Mouse (Mus musculus) lung, adult 2 months (tissue): ENCODE measurements around the gene Samd13. TPM values are rescaled to one million over a fixed set of nuclear protein-coding genes. Genes with fewer than 3 reads are reported as not detected.

Experiments
- DNase-seq: peaks from one replicate; pipeline ENCODE4 v3.0.0; 2022
- H3K4me1 ChIP-seq: fragments of 200-500 bp; 2 replicates; pipeline ENCODE4 v1.6.1; 2011; ENCODE audit warnings: low read length; ENCODE audit not compliant: control insufficient read depth, insufficient read depth
- H3K4me3 ChIP-seq: fragments of 200-500 bp; replicated peaks from 2 replicates; pipeline ENCODE3; 2011; ENCODE audit warnings: low read depth, mild to moderate bottlenecking, control low read depth, low read length; ENCODE audit errors: extremely low read depth
- CTCF ChIP-seq: fragments of 200-500 bp; IDR thresholded peaks from 2 replicates; pipeline ENCODE4 v1.5.1; 2011; ENCODE audit warnings: mild to moderate bottlenecking, low read length, control low read depth; ENCODE audit not compliant: insufficient read depth
- POLR2A ChIP-seq: fragments of 200-500 bp; IDR thresholded peaks from 2 replicates; pipeline ENCODE4 v1.6.1; 2011; ENCODE audit warnings: low read depth, mild to moderate bottlenecking, control low read depth, low read length, borderline replicate concordance; ENCODE audit errors: extremely low read depth
- WGBS: fragments of 180-500 bp; shearing (Covaris S2); methylation state at CpG from one replicate; pipeline ENCODE4 v1.1.7; 2018; 5-methylcytosine and 5-hydroxymethylcytosine counted together
- polyA plus RNA-seq: library from polyadenylated mRNA; depleted of rRNA; stranded (reverse); fragments of >200 nt; gene quantifications from 2 replicates; pipeline ENCODE4 v1.2.3, GENCODE M21; 2012

Samd13 gene
- polyA plus RNA-seq, 1 experiment: 0.17 TPM

DNA sequence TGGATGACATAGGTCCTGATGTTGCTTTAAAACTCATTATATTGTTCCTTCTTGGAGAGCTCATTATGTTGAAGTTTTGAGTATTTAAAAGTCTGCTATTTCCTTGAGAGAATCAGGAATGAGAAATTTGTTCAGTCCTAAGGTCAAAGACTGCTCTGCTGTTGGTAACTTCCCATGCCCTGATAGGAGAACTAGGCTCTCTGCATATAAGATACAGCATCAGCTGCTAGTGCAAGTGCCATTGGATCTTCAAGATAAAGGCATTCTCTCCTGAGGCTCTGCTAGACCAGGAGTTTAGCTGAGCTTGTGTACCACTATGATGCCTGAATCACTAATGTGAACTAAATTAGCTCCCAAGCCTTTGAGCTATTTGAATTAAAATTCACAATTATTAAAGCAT is 67.4 kb downstream of the Samd13 start:
- H3K4me1 ChIP-seq: no peaks in the 10 kb centered on the region
- DNase-seq: no peak
- TF ChIP-seq CTCF (no peak), POLR2A (no peak)
- H3K4me3 ChIP-seq: no peak overlapping the region

DNA sequence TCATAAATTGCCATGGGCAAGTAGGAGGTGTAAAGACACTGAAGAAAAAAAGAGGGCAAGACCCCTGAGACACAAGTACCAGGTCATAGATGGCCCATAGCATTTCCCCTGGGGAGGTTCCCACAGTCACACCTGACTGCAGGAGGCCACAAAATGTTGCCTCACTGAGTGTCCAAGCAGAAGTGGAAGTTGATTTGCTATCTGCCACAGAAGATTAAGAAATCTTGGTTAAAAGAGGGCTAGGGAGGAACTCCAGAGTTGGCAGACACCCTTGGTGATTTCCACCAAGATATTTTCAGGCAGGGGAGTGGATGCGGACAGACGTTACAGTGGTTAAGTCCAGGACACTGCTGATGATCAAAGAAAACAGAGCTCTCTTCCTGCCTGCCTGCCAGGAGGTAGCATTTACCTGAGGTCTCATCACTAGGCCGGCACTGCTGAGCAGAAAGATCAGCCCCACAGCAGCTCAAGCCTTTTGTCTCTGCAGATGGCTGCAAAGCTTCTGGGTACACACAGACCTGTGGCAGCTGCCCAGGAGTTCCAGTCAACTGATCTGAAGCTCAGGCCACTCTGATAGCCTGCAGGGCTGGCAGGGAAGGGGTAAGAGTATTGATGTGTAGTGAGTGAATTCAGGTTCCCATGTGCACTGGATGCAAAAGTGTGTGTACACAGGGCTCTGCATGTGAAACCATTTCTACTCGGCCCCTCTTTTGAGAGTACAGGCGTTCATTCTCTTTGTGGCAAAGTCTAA is 68.7 kb downstream of the Samd13 start:
- Histone ChIP-seq H3K4me3 (no peak overlapping the region), H3K4me1 (no peaks in the 10 kb centered on the region)
- DNase-seq: no peak
- TF ChIP-seq POLR2A (no peak), CTCF (no peak)
- WGBS: 68% methylated on average over 5 of the region's 5 CpGs

DNA sequence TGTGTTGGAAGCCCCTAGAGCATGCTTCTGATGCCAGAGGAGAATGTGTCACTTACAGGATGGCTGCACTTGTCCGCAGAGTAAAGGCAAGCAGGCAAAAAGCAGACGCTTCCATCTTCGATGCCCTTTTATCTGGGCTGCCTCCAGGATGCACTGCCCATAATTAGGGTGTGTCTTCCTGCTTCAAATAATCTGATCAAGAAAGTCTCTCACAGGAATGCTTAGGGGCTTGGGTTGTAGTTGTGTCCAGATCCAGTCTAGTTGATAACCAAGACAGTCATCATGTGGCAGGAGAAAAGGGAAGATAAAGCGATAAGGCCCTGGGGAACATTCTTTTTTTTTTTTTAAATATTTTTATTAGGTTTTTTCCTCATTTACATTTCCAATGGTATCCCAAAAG is 69.9 kb downstream of the Samd13 start, which contains the start of gene Dnase2b:
TSS of gene Dnase2b (minus strand) at position 101 of the 400 bp plus-strand sequence.
- Histone ChIP-seq H3K4me1 (no peaks in the 10 kb centered on the region), H3K4me3 (no peak within 1 kb of the TSS)
- TF ChIP-seq POLR2A (no peak), CTCF (no peak)
- WGBS: 77% methylated on average over 4 of the region's 4 CpGs
- DNase-seq: no peak

DNA sequence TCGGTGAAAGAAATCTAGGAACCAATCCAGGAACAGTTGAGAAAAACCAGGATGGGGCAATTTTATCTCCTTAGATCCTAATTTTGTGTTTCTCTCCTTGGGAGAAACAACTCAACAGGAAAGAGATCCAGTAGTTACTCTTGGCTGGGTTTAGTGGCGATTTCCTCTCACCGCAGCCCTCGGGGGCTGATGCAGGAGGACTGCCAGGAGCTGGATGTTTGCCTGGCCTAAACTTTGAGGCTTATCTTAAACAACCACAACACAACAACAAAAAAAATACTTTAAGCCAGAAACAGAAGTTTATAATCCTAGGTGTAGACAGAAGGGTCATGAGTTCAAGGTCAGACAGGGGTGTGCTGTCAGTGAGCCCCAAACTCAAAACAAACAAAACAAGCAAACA is 73.6 kb downstream of the Samd13 start:
- Histone ChIP-seq H3K4me3 (no peak overlapping the region), H3K4me1 (no peaks in the 10 kb centered on the region)
- DNase-seq: no peak
- TF ChIP-seq POLR2A (no peak), CTCF (no peak)
- WGBS: 42% methylated on average over 4 of the region's 4 CpGs

DNA sequence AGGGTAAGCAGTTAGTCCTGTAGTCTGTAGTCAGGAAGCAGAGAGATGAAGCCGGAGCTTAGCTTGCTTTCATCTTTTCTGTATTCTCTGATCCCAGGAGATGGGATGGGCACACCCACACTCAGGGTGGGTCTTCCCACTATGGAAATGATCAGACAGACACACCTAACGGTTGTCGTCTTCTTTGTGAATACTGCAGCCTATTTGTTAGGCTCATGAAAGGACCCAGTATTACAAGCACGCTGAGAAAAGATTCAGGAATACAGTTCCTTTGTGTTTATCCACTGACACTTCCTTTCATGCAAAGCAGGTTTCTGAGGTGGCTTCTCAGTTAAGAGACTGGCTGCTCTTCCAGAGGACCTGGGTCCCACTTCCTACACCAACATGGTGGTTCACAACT is 74.1 kb downstream of the Samd13 start:
- TF ChIP-seq POLR2A: no peak
- no peak for TF ChIP-seq CTCF
- WGBS: 57% methylated on average over 4 of the region's 4 CpGs
- DNase-seq: no peak
- Histone ChIP-seq H3K4me3 (no peak overlapping the region), H3K4me1 (no peaks in the 10 kb centered on the region)

DNA sequence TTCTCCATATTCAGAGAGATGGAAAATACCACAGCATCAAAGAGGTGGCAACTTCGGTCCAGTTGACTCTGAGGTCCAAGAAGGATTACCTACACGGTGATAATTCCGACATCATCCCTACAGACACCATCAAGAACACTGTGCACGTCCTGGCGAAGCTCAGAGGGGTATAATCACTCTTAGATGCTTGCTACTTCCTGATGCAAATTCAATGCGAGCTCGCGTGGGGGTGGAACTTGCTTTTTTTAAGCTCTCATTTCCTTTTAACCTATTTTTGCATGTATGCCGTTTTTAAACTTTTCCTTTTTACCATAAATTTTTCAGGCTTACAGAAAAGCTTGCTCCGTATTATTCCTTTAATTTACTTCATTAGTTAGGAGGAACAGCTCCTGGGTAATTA is 75.1 kb downstream of the Samd13 start:
- H3K4me1 ChIP-seq: no peaks in the 10 kb centered on the region
- DNase-seq: no peak
- WGBS: 73% methylated on average over 10 of the region's 10 CpGs
- no peak overlapping the region for H3K4me3 ChIP-seq
- TF ChIP-seq CTCF (no peak), POLR2A (no peak)

DNA sequence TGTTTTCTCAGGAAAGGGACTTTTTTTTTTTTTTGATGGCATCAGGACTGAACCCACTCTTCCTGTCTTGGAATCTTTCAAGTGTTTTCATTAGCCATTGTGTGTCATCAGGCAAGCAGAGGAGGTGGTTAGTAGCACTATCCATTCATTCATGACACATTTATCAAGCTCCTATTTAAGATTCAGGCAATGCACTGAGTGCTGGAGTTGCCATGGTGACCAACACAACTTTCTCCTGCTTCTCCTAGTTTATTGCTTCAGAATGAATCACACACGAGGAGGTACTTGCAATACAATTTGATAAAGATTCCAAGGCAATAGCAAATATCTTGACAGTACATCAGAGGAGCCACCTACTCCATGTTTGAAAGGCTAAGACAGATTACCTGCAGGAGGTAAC is 78.0 kb downstream of the Samd13 start:
- WGBS: 27% methylated on average over 1 of the region's 1 CpGs
- Histone ChIP-seq H3K4me3 (no peak overlapping the region), H3K4me1 (no peaks in the 10 kb centered on the region)
- no peak for TF ChIP-seq POLR2A
- TF ChIP-seq CTCF: no peak
- no peak for DNase-seq

DNA sequence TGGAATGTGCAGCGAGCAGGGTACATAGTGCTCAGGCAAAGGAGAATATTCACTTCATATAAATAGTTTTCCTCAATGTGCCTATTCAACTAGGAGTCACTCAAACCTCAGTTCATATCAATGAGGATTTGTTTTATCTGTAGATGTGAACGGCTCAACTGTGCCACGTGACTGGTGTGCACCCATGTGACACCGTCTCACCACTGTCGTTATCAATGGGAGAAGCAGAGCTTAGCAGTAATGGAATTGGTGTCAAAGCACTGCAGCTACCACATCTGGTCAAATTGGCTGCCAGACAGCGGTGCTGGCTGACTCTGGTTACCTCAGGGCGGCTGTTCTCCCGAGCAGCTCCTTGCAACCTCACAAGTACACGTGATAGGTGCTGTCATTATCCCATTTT is 80.7 kb downstream of the Samd13 start:
- Histone ChIP-seq H3K4me1 (no peaks in the 10 kb centered on the region), H3K4me3 (no peak overlapping the region)
- 79% methylated on average over 9 of the region's 9 CpGs for WGBS
- no peak for DNase-seq
- TF ChIP-seq POLR2A (no peak), CTCF (no peak)

DNA sequence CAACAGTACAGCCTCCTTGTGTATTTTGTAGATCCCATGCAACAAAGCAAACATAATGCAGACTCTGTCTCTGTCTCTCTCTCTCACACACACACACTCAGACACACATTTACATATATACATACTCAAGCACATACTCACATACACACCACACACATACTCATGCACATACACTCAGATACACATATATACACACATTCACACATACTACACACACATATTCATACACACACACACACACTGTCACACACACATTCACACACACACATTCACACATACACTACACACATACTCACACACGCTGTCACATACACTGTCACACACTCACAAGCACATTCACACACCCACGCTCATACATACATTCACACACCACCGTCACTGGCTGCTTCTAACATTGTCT is 82.9 kb downstream of the Samd13 start:
- no peak for DNase-seq
- Histone ChIP-seq H3K4me1 (no peaks in the 10 kb centered on the region), H3K4me3 (no peak overlapping the region)
- TF ChIP-seq POLR2A (no peak), CTCF (no peak)
- WGBS: 82% methylated on average over 3 of the region's 3 CpGs

DNA sequence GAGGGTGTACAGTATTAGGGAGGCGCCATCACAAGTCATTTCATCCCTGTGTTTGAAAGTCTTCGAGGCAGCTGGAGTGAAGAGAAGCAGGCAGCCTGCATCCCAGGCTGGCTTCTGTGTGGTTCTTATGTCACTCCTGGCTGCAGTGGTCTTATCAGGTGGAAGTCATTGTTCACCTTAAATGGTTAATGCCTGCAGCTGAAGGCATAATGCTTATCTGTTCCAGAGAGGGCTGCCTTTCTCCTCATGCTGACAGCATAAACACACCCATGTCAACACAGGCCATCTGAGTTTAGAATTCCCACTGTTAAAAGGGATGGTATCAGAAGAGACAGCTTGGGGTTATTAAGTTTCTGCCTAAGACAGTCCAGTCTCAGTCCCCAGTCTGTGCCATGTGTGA is 84.2 kb downstream of the Samd13 start:
- 61% methylated on average over 2 of the region's 2 CpGs for WGBS
- Histone ChIP-seq H3K4me1 (no peaks in the 10 kb centered on the region), H3K4me3 (no peak overlapping the region)
- DNase-seq: no peak
- no peak for TF ChIP-seq CTCF
- TF ChIP-seq POLR2A: no peak
